Mouse (Mus musculus): Measurements from ENCODE around the gene Enpp5.

Gene Enpp5

DNA sequence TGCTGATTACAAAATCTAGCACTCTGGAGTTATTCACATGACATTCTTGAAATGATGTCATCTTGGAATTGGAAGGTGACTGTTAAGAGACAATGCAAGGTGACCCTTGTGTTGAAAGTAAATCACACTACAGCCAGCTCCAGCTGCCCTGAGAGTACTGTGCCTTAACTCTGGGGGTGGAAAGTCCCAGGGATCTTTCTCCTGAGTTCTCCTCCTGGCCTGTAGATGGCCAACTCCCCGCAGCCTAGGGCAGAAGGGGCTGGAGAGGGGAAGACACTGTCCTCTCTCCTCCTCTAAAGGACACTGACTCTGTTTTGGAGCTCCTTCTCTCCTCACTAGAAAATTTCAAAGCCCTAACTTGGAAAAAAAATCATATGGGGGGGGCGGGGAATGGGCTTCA lies 12.9 kb downstream of the Enpp5 start:
- peak; percentile 4 for DNase-seq (ENCODE audit: low read depth)

DNA sequence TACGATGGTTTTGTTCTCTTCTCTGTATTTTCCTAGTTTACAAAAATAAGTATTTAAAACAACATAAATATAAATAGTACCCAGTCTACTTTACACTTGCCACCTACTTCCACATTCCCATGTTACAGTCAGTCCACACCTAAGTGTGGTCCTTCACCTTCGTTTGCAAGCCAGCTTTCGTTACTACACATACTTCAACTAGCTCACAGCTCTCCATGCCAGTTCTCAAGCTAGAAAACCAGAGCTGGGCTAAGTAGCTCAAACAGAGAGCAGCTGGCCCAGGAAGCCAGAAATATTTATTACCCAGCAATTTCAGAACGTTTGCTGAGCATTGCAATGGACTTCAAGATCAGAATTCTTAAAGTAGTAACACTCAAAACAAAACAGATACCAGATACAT lies 21.9 kb downstream of the Enpp5 start:
- no peak for DNase-seq (ENCODE audit: low read depth)

DNA sequence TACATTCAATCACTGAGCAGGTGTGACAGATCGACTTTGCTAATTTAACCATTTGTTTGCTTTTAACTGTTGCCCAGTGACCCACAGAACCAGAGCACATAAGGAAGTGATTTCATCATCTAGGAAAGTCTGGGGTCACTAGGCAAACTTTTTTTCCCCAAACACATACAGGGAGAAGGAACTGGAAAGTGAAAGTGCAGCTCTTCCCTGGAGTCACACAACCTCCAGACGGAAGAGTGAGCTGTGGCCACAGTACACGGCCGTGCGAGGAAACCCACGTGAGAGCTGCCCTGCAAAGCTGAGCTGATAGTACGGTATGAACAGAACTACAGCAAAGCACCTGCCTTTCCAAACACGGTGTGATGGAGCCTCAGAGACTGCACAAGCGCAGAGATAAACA lies 22.3 kb downstream of the Enpp5 start:
- DNase-seq (ENCODE audit: low read depth): no peak

DNA sequence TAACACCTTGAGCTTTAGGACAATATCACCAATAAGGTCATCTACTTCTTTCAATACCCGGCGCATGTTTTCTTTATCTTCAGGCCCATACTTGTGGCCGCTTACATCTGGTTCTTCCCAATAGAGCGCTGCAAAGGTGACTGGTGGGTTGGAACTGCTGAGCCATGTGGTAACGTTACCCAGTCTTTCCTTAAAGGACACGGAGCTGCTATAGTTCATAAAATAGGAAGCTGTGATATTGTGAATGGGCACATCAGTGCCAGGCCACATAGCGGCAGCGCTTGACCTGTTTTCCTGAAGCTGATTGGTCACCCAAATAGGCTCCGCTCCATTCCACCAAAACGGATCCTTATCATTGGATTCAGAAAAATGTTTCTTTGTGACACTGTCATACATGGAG lies 23.3 kb downstream of the Enpp5 start:
- no peak for DNase-seq (ENCODE audit: low read depth)

DNA sequence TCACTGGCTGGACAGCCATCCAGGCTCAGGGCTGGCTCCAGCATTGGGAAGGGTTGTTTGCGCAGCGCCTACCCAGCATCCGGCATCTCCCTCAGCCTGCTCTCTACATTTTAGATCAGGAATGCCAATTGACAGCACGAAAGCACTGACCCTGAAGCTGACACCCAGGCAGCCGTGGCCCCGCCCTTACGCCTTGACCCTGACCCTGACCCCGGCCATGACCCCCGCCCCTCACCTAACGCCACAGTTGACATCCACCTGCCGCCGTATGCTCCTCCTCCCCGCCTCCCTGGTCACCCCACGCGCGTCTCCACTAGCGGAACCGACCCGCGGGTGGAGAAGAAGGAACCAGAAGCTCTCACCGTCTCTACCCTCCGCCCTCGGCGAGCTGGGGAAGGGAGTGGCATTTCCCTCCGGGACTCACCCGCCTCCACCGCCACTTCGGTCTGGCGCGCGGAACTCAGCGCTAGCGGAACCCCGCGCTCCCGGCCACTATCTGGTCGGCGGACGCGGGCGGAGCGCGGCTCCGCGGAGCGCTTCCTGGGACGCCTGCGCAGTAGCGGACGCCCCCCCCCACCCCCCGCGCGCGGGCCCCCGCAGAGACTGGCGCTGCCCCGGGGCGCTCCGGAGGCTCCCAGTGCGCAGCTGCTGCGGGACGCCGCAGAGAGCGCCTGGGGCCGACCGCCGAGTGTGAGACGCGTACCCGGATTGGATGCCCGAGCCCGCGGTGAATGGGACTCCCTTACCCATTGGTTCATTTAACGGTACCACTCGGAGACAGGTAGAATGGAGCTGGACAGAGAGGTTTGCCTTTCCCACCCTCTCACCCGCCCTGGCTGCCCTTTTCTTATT lies 26.9 kb downstream of the Enpp5 start, which contains the start of gene Enpp4:
Gene Enpp4, minus strand, starts transcription at position 523 of the 852 bp plus-strand sequence.
- DNase-seq (ENCODE audit: low read depth): peak; percentile 91

DNA sequence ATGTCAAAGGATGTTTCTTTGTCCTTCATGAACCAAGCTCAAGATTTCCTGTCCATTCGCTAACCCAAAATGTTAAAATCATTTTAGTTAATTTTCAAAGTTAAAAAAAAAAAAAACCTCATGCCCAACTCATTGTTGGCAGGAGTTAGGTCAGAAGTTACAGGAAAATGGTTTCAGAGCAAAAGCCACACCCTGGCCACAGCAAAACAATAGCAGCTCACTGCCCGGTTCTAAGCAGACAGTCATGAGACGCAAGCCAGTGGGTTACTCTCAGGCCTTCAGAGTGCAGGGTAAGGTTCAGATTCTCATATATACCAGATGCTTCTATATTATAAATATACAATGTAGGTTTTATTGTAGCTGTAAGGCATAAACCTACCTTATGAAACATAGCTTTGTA lies 29.7 kb downstream of the Enpp5 start:
- DNase-seq (ENCODE audit: low read depth): no peak

DNA sequence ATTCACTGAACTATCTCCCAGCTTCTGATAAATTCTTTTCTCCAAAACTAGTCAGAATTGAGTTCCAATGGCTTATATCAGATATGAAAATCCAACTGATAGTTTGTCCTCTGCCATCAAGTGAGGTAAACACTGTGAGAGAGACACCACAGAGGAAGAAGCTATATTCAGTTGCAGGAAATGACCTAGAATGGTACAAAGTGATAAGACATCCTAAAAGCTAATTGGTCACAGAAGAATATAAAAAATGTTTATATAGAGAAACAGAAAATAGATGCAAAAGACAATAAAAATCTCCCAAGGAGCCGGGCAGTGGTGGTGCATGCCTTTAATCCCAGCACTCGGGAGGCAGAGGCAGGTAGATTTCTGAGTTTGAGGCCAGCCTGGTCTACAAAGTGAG lies 38.0 kb downstream of the Enpp5 start:
- no peak for DNase-seq (ENCODE audit: low read depth)

DNA sequence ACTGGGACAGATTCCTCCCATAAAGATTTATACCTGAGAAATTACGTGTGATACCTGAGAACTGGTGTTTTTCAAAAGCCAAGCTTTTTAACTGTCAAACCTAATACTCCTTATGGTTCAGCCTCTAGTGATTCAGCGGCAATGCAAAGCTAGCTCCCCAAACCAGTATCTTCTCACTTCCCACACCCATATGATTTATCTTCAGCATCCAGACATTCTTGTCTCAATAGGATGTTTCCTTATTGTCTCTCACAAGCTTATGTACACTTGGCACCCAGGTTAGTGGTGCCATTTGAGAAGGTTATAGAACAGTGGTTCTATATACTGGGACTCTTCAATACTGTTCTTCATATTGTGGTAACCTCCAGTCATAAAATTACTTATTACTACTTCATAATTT lies 39.1 kb downstream of the Enpp5 start:
- no peak for DNase-seq (ENCODE audit: low read depth)

DNA sequence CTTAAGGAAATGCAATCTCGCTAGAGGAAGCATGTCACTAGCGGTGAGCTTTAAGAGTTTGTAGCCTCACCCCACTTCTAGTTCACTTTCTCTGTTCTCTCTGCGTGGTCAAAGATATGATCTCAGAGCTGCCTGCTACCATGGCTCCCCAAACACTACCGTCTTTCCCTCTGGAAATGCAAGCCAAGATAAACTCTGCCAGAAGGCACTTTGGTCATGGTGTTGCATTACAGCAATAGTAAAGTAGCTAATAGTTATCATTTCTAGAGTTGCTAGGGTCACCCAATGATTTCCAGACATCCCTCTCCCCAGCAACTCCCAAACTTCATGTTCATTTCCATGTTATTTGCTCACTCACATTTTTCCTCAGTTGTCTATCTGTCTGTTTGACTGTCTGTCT lies 39.6 kb downstream of the Enpp5 start:
- no peak for DNase-seq (ENCODE audit: low read depth)

DNA sequence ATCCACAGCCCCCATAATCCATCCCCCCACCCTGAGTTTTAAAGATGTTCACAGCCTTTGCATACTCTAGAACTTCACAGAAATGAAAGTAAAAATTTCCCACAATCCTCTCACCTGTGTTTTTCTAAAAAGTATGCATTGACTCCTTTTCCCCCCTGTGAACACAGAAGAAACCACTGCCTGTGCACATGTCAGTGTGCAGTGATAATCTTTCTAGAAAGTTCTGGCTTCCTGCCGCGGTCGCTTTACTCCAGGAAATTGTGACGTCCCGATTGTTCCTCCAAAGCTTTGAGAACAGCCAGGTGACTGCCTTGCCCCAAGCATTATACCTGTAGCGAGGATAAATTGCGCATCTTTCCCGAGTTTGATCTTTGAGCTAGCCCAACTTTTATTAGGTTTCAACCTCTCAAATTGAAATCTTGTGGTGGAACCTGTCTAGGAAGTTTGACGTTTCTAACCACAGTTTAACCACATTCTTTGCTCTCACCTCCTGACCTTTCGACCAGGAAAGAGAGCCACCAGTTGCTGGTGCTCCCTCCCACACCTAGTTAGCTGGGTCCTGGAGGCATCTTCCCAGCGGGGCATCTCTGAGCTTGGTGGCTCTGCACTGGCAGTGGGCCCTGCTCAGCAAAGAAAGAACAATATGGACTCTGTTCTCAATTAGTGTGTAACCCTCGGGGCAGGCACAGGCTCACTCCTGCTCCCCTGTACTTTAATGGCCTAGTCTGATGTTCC lies 42.9 kb downstream of the Enpp5 start:
- no peak for DNase-seq (ENCODE audit: low read depth)

DNA sequence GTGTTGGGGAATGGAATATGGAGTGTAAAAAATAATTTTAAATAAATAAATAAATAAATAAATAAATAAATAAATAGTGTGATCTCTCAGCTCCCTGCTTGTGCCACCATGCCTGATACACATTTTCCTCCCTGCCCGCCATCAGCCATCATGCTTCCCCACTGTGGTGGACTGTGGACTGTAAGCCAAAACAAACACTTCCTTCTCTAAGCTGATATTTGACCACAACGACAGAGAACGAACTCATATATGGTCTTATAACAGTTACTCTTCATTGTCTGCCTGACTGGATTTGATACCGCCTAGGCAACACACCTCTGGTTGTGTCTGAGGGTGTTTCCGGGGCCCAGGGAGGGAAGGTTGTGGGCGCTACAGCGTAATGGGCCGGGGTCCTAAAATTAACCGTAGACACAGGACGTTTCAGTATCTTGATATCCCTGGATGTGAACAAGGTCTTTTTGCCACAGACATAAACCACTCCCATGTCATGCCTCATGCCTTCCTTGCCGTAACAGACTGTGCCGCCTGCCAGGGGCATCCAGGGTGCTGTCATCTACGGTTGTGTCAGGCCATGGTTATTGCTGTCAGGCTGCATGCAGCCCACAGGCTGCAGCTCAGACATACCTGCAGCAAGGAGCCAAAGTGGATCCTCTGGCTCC lies 50.6 kb downstream of the Enpp5 start:
- no peak for DNase-seq (ENCODE audit: low read depth)

DNA sequence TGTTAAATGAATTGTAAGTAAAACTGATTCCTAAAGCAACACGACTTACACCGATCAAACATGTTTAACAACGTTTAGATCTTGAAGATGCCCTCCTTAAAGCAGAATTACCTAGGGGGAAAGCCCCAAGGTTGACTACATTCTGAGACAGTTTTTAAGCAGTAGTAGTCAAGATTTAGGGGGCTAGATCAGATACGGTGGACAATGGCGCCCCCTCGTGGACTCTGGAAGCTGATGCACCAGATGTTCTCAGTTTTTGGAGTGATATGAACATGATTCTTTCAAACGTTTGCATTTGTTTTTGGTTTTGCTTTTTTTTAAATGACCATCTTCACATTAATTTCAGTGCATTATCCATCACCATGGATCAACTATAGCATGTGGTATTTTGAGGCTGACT lies 51.8 kb downstream of the Enpp5 start:
- DNase-seq (ENCODE audit: low read depth): peak; percentile 90

DNA sequence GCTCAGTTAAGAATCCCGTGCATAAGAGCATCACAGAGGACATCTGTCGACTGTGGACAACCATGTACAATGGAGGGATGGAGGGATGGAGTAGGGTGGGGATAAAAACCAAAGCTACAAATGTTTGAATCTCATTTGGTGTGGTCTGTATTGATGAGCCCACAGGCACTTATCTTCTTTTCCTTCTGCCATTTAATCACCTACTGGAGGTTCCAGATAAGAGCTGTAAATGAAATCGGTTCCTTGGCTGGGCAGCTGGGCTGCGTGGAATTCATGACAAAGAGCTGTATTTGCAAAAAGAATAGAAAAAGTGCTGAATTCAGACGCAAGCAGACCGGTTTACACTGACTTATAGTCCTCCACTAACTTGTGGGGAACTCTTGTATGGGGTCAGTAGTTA lies 55.5 kb downstream of the Enpp5 start:
- DNase-seq (ENCODE audit: low read depth): no peak

DNA sequence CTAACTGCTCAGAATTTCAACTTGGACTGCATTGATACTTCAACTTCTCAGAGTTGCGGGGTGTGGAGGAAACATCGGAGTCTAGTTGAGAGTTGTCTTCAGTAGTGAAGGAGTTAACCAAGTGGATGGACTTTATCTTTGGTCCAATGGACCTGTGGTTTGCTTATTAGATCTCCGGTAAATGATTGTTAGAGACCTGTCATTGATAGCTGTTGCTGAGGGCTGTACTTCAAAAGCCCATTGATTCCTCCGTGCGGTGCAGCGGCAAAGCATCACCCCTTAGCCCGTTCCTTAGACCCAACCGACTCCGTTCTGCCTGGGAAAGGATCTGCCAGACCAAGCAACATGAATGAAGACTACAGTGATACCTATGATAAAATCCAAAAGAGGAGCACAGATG lies 55.9 kb downstream of the Enpp5 start:
- DNase-seq (ENCODE audit: low read depth): no peak

DNA sequence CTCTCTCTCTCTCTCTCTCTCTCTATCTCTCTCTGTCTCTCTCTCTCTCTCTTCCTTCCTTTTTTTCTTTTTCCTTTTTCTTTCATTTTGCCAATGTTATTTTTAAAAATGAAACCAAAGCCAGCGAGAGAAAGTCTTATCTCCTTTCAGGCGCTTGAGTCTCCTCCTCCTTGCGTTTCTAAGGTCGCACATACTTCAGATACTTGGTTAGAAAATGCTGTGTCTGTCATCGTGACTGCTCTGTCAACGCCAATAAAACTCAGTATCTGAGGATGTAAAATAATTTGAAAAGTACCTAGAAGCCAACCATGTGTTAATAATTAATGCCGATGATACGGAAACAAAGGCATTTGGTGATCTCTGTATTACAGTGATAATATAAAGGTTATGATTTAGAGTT lies 57.4 kb downstream of the Enpp5 start:
- DNase-seq (ENCODE audit: low read depth): no peak
